In genomic region chr5:24348128-24348527, GRCm38 (mm10) we compare ENCODE assay signal across 8 mouse cellular contexts. TPM values are rescaled to one million over a fixed set of nuclear protein-coding genes. Genes with fewer than 3 reads are reported as not detected.
DNase-seq lines count a peak whose midpoint lies in the region; ATAC-seq and TF ChIP-seq lines count a peak whose summit lies in the region.

No protein-coding gene starts in this region.

- intact Hi-C loops in heart, postnatal 10 days (cut with DNase I): no loop called here

- no peaks in the 10 kb centered on the region for H3K9me3 ChIP-seq in embryonic facial prominence, embryonic 15.5 days (replicated peaks)
- H3K9me3 ChIP-seq in neural tube, embryonic 14.5 days (ENCODE audit: control insufficient read depth, low read length): no peaks in the 10 kb centered on the region

- under 1% methylated on average over 41 of the region's 41 CpGs for WGBS in bone marrow, adult 2 months
- under 1% methylated on average over 41 of the region's 41 CpGs for WGBS in embryonic facial prominence, embryonic 15.5 days
- 2% methylated on average over 41 of the region's 41 CpGs for WGBS in lung, adult 2 months
- WGBS in neural tube, embryonic 14.5 days: under 1% methylated on average over 40 of the region's 41 CpGs

- H3K4me3 ChIP-seq in bone marrow, adult 2 months (replicated peaks; ENCODE audit: control insufficient read depth, low read depth, low read length): peak overlapping the region; percentile 49
- H3K4me3 ChIP-seq in embryonic facial prominence, embryonic 15.5 days (replicated peaks): peak overlapping the region; percentile 47
- H3K4me3 ChIP-seq in lung, adult 2 months (replicated peaks; ENCODE audit: extremely low read depth, low read depth, low read length): peak overlapping the region; percentile 68
- peak overlapping the region; percentile 48 for H3K4me3 ChIP-seq in neural tube, embryonic 14.5 days (ENCODE audit: low read depth, low read length)
- H3K4me3 ChIP-seq in testis, adult 2 months (ENCODE audit: control insufficient read depth, low read depth, low read length): peak overlapping the region; percentile 76

- H3K4me2 ChIP-seq in embryonic facial prominence, embryonic 15.5 days (replicated peaks): peak overlapping the region; percentile 94
- H3K4me2 ChIP-seq in neural tube, embryonic 14.5 days (ENCODE audit: low read depth, low read length): peak overlapping the region; percentile 99

- ATAC-seq in embryonic facial prominence, embryonic 15.5 days (ENCODE audit: insufficient number of reproducible peaks, low FRiP score, low TSS enrichment, low read depth): peak; percentile 48
- ATAC-seq in neural tube, embryonic 14.5 days (ENCODE audit: low read depth): peak; percentile 16; the same call in 1 of the 2 replicates

- no peak overlapping the region for H3K9ac ChIP-seq in embryonic facial prominence, embryonic 15.5 days
- peak overlapping the region; percentile 60 for H3K9ac ChIP-seq in neural tube, embryonic 14.5 days (replicated peaks; ENCODE audit: low read depth, low read length)

- no peaks in the 10 kb centered on the region; the same call in 1 of the 2 replicates for H3K4me1 ChIP-seq in bone marrow, adult 2 months (ENCODE audit: control insufficient read depth, insufficient read depth, low read length)
- peaks cover 55% of the 10 kb centered on the region for H3K4me1 ChIP-seq in embryonic facial prominence, embryonic 15.5 days
- peaks cover 8% of the 10 kb centered on the region for H3K4me1 ChIP-seq in lung, adult 2 months (ENCODE audit: control insufficient read depth, insufficient read depth, low read length)
- peaks cover 64% of the 10 kb centered on the region for H3K4me1 ChIP-seq in neural tube, embryonic 14.5 days (ENCODE audit: control insufficient read depth, insufficient read depth, low read length)
- H3K4me1 ChIP-seq in testis, adult 2 months (ENCODE audit: control insufficient read depth, insufficient read depth, low read length): peaks cover 31% of the 10 kb centered on the region

- peak; percentile 35; the same call in 1 of the 2 replicates for TF ChIP-seq POLR2A in bone marrow, adult 2 months (IDR thresholded peaks at IDR 0.05; ENCODE audit: borderline replicate concordance, control insufficient read depth, low read depth, low read length)
- TF ChIP-seq POLR2A in lung, adult 2 months (IDR thresholded peaks at IDR 0.05; ENCODE audit: borderline replicate concordance, extremely low read depth, low read depth, low read length): peak; percentile 46; the same call in 1 of the 2 replicates
- peak; percentile 58 for TF ChIP-seq POLR2A in testis, adult 2 months (IDR thresholded peaks at IDR 0.05; ENCODE audit: control insufficient read depth, low read depth, low read length)

- peak; percentile 94 for DNase-seq in CD4-positive, CD25-positive, alpha-beta regulatory T cell, adult 2 months (ENCODE audit: low read depth, low spot score)
- DNase-seq in heart, postnatal 10 days: peak; percentile 76 to 78
- DNase-seq in kidney, postnatal 36 days: peak; percentile 57 to 87
- DNase-seq in lung, adult 2 months: peak; percentile 73

- no peak for TF ChIP-seq CTCF in bone marrow, adult 2 months (IDR thresholded peaks at IDR 0.05; ENCODE audit: control insufficient read depth, insufficient read depth, low read length)
- TF ChIP-seq CTCF in lung, adult 2 months (IDR thresholded peaks at IDR 0.05; ENCODE audit: insufficient read depth, low read length): no peak
- TF ChIP-seq CTCF in testis, adult 2 months (IDR thresholded peaks at IDR 0.05; ENCODE audit: control insufficient read depth, insufficient read depth, insufficient replicate concordance, low read depth, low read length): no peak

- H3K27me3 ChIP-seq in embryonic facial prominence, embryonic 15.5 days: peaks cover 77% of the 10 kb centered on the region
- H3K27me3 ChIP-seq in neural tube, embryonic 14.5 days (ENCODE audit: control insufficient read depth, insufficient read depth, low read length): peaks cover 3% of the 10 kb centered on the region; the same call in 1 of the 2 replicates
- no peaks in the 10 kb centered on the region for H3K27me3 ChIP-seq in testis, adult 2 months (ENCODE audit: control insufficient read depth, insufficient read depth, low read length)

- H3K36me3 ChIP-seq in embryonic facial prominence, embryonic 15.5 days: no peaks in the 10 kb centered on the region
- no peaks in the 10 kb centered on the region for H3K36me3 ChIP-seq in neural tube, embryonic 14.5 days (ENCODE audit: control insufficient read depth, insufficient read depth, low read length)
- no peaks in the 10 kb centered on the region for H3K36me3 ChIP-seq in testis, adult 2 months (ENCODE audit: control insufficient read depth, insufficient read depth, low read length)

- no peak overlapping the region for H3K27ac ChIP-seq in bone marrow, adult 2 months (ENCODE audit: control insufficient read depth, insufficient read depth, low read depth, low read length, poor library complexity)
- H3K27ac ChIP-seq in embryonic facial prominence, embryonic 15.5 days (replicated peaks): no peak overlapping the region
- H3K27ac ChIP-seq in neural tube, embryonic 14.5 days (ENCODE audit: low read depth, low read length): peak overlapping the region; percentile 52
- no peak overlapping the region for H3K27ac ChIP-seq in testis, adult 2 months (ENCODE audit: control insufficient read depth, insufficient read depth, low read depth, low read length)

RNA-seq across cellular contexts. Expression of gene Kcnh2, which starts 3.3 kb away (rescaled TPM):
- not detected in 2 replicates for polyA plus RNA-seq in bone marrow, adult 2 months (2011; ENCODE audit: insufficient read depth, insufficient read length, low replicate concordance, missing spikeins)
- polyA plus RNA-seq in embryonic facial prominence, embryonic 15.5 days (2015; fragmentation: Nextera tagmentation; extraction: Ambion mirVana): 4.8 and 5.1 TPM in 2 replicates
- 10 to 100 TPM; 90.5 to 93.9 TPM for total RNA-seq in heart, postnatal 10 days (2021)
- polyA plus RNA-seq in lung, adult 2 months (2012; rRNA removed): 29.5 and 37.1 TPM in 2 replicates
- 13.6 and 17.0 TPM in 2 replicates for polyA plus RNA-seq in neural tube, embryonic 14.5 days (2014; fragmentation: Nextera tagmentation; extraction: Ambion mirVana)
- polyA plus RNA-seq in testis, adult 2 months (2012; rRNA removed): 23.6 and 26.2 TPM in 2 replicates

RNA-seq across cellular contexts. Expression of gene Nos3, which starts 16.5 kb away (rescaled TPM):
- 0.47 TPM in 1 of 2 replicates, not detected in the other for polyA plus RNA-seq in bone marrow, adult 2 months (2011; ENCODE audit: insufficient read depth, insufficient read length, low replicate concordance, missing spikeins)
- polyA plus RNA-seq in embryonic facial prominence, embryonic 15.5 days (2015; fragmentation: Nextera tagmentation; extraction: Ambion mirVana): 6.5 and 6.9 TPM in 2 replicates
- 10 to 100 TPM; 44.0 to 44.4 TPM for total RNA-seq in heart, postnatal 10 days (2021)
- polyA plus RNA-seq in lung, adult 2 months (2012; rRNA removed): 21.0 and 28.2 TPM in 2 replicates
- 4.2 and 9.6 TPM in 2 replicates for polyA plus RNA-seq in neural tube, embryonic 14.5 days (2014; fragmentation: Nextera tagmentation; extraction: Ambion mirVana)
- polyA plus RNA-seq in testis, adult 2 months (2012; rRNA removed): 1.9 and 2.2 TPM in 2 replicates

RNA-seq across cellular contexts. Expression of gene Atg9b, which starts 43.8 kb away (rescaled TPM):
- 0.70 and 1.1 TPM in 2 replicates for polyA plus RNA-seq in bone marrow, adult 2 months (2011; ENCODE audit: insufficient read depth, insufficient read length, low replicate concordance, missing spikeins)
- polyA plus RNA-seq in embryonic facial prominence, embryonic 15.5 days (2015; fragmentation: Nextera tagmentation; extraction: Ambion mirVana): 3.9 and 4.7 TPM in 2 replicates
- total RNA-seq in heart, postnatal 10 days (2021): under 1 TPM; 0.62 to 0.89 TPM
- polyA plus RNA-seq in lung, adult 2 months (2012; rRNA removed): 2.0 and 9.7 TPM in 2 replicates
- polyA plus RNA-seq in neural tube, embryonic 14.5 days (2014; fragmentation: Nextera tagmentation; extraction: Ambion mirVana): 2.0 and 2.2 TPM in 2 replicates
- 1.1 and 1.3 TPM in 2 replicates for polyA plus RNA-seq in testis, adult 2 months (2012; rRNA removed)

RNA-seq across cellular contexts. Expression of gene Abcb8, which starts 45.3 kb away (rescaled TPM):
- polyA plus RNA-seq in bone marrow, adult 2 months (2011; ENCODE audit: insufficient read depth, insufficient read length, low replicate concordance, missing spikeins): 10.2 and 11.2 TPM in 2 replicates
- polyA plus RNA-seq in embryonic facial prominence, embryonic 15.5 days (2015; fragmentation: Nextera tagmentation; extraction: Ambion mirVana): 40.7 and 47.0 TPM in 2 replicates
- total RNA-seq in heart, postnatal 10 days (2021): 10 to 100 TPM; 85.0 to 88.5 TPM
- 36.0 and 38.5 TPM in 2 replicates for polyA plus RNA-seq in lung, adult 2 months (2012; rRNA removed)
- 47.2 and 47.7 TPM in 2 replicates for polyA plus RNA-seq in neural tube, embryonic 14.5 days (2014; fragmentation: Nextera tagmentation; extraction: Ambion mirVana)
- 28.1 and 30.2 TPM in 2 replicates for polyA plus RNA-seq in testis, adult 2 months (2012; rRNA removed)
